Comparison of ENCODE assay signal across 32 mouse cellular contexts in the genomic region with DNA sequence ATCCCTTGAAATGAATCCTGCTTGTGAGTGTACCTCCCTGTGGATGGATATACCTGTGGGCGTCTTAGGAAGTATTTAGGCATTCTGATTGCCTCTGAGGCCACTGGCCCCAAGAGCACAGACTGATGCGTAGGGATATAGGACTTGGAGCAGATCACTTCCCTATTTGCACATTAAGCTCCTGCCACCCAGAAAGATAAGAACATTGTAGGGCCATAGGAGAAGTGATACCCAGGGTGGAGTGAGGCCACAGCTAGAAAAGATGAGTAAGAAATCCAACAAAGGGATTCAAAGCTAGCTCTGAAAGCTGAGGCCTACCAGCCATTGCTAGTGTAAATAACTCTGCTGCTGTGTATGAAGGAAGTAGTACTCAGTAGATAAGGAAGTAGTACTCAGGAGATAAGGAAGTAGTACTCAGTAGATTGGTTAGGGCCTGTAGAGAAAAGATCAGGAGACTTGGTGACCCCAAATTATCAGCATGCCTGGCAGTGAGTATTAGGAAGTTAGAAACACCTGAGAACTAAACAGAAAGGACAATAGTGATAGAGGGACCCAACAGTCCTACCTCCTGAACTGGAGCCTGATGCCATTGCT. TPM values are rescaled to one million over a fixed set of nuclear protein-coding genes. Genes with fewer than 3 reads are reported as not detected.
DNase-seq lines count a peak whose midpoint lies in the region; ATAC-seq and TF ChIP-seq lines count a peak whose summit lies in the region.
"Had no signal": no experiment of that assay in that cellular context is flagged by ENCODE, and none has a peak within 500 bp of the region (broad histone marks: within the 10 kb centered on the region; RNA-seq: fewer than 3 reads in every experiment).

No protein-coding gene starts in this region.

- H3K9ac ChIP-seq in MEL (ENCODE audit: control insufficient read depth, low read depth, low read length, poor library complexity, severe bottlenecking), result no peak overlapping the region
- H3K9ac ChIP-seq: heart, embryonic 13.5 days; hindbrain, embryonic 14.5 days had no signal

- no peaks in the 10 kb centered on the region for H3K27me3 ChIP-seq in MEL (ENCODE audit: control insufficient read depth in 1 of 2, insufficient read depth in 2 of 2, low read length in 2 of 2)
- H3K27me3 ChIP-seq: heart, embryonic 13.5 days had no signal

- TF ChIP-seq CTCF in MEL (IDR thresholded peaks at IDR 0.05 in 2 of 3, conservative IDR thresholded peaks at IDR 0.05 in 1 of 3; ENCODE audit: control insufficient read depth in 1 of 3, insufficient read depth in 1 of 3, low read depth in 2 of 3, low read length in 3 of 3, poor library complexity in 1 of 3, severe bottlenecking in 1 of 3), result no peak

- no peaks in the 10 kb centered on the region for H3K79me2 ChIP-seq in MEL (ENCODE audit: control insufficient read depth, insufficient read depth, low read length, poor library complexity)

- no peaks in the 10 kb centered on the region for H3K9me3 ChIP-seq in MEL (replicated peaks; ENCODE audit: insufficient read depth, low read length)
- H3K9me3 ChIP-seq: forebrain, embryonic 10.5 days; heart, embryonic 10.5 days; heart, embryonic 13.5 days had no signal

- TF ChIP-seq RAD21 in MEL (IDR thresholded peaks at IDR 0.05; ENCODE audit: low read depth, low read length), result 0 out of 2 replicates have a peak, but pooled peaks have one; percentile 2

- peaks cover 0 to 10% of the 10 kb centered on the region in 2 experiments; a peak in 2 of 4 replicates for H3K36me3 ChIP-seq in MEL (ENCODE audit: control insufficient read depth in 1 of 2, insufficient read depth in 2 of 2, low read length in 2 of 2)
- H3K36me3 ChIP-seq: forebrain, embryonic 10.5 days; heart, embryonic 10.5 days; heart, embryonic 13.5 days had no signal

- peaks cover 0 to 19% of the 10 kb centered on the region in 2 experiments; a peak in 2 of 4 replicates for H3K4me1 ChIP-seq in MEL (ENCODE audit: control insufficient read depth in 1 of 2, insufficient read depth in 2 of 2, low read length in 2 of 2)

- peak; percentile 33; the same call in 1 of the 2 replicates for ATAC-seq in granulocyte monocyte progenitor cell, adult 5-6 weeks (replicated peaks; ENCODE audit: poor library complexity, severe bottlenecking)
- ATAC-seq: CD4-positive, CD25-positive, alpha-beta regulatory T cell, adult 4 months; forebrain, embryonic 14.5 days; hindbrain, postnatal 0 days; inflammation-experienced regulatory T-cells, adult 6 months had no signal

- DNase-seq in A20 (ENCODE audit: low read depth, low spot score) (peak; percentile 27), MEL (ENCODE audit: low read depth, low spot score) (peak; percentile 78)
- no peak for DNase-seq in right cerebral cortex, postnatal 36 days (ENCODE audit: low spot score in 2 of 2)
- no peak for DNase-seq in cerebellum, postnatal 36 days
- DNase-seq in right cerebral cortex, postnatal 14 days, result no peak
- DNase-seq: adrenal gland, adult 2 months; adrenal gland, postnatal 14 days; cerebellum, adult 11-12 months; cerebellum, adult 8-10 months; cerebellum, postnatal 10 days; gastrocnemius, postnatal 25 days; heart, adult 2 months; heart, postnatal 14 days; heart, postnatal 4 days; kidney, adult 11 months had no signal

- TF ChIP-seq EP300 in MEL (IDR thresholded peaks at IDR 0.05; ENCODE audit: low read depth in 1 of 2, low read length in 2 of 2), result peak; percentile 66 to 68

- H3K27ac ChIP-seq in MEL (ENCODE audit: control insufficient read depth, low read depth, low read length), result peak overlapping the region; percentile 42; the same call in 1 of the 2 replicates
- H3K27ac ChIP-seq: heart, adult 2 months; heart, embryonic 10.5 days; heart, embryonic 13.5 days; hindbrain, embryonic 14.5 days; hindbrain, postnatal 0 days had no signal

- no peak for TF ChIP-seq POLR2A in MEL (IDR thresholded peaks at IDR 0.05; ENCODE audit: control insufficient read depth in 1 of 2, insufficient read depth in 1 of 2, low read depth in 1 of 2, low read length in 2 of 2, poor library complexity in 1 of 2)

- H3K4me3 ChIP-seq in MEL (ENCODE audit: control insufficient read depth in 1 of 2, insufficient read depth in 1 of 2, low read depth in 2 of 2, low read length in 2 of 2), result no peak overlapping the region
- H3K4me3 ChIP-seq: forebrain, embryonic 10.5 days; heart, adult 2 months; heart, embryonic 10.5 days; heart, embryonic 13.5 days had no signal

TF ChIP-seq in MEL, 35 proteins besides CTCF, POLR2A, EP300 and RAD21:
- TF ChIP-seq MAFK (IDR thresholded peaks at IDR 0.05; ENCODE audit: borderline replicate concordance, low read depth, low read length) (no peak), MEF2A (IDR thresholded peaks at IDR 0.05; ENCODE audit: extremely low read depth, insufficient replicate concordance, low read depth, low read length, poor library complexity, severe bottlenecking) (no peak), TAL1 (IDR thresholded peaks at IDR 0.05; ENCODE audit: low read length) (no peak; the same call in 1 of the 2 replicates), SIN3A (IDR thresholded peaks at IDR 0.05; ENCODE audit: low read length) (0 out of 2 replicates have a peak, but pooled peaks have one; percentile 17), GATA1 (IDR thresholded peaks at IDR 0.05; ENCODE audit: low read depth, low read length) (peak; percentile 94), TCF12 (IDR thresholded peaks at IDR 0.05; ENCODE audit: low read depth, low read length) (0 out of 2 replicates have a peak, but pooled peaks have one; percentile 29), ETS1 (IDR thresholded peaks at IDR 0.05; ENCODE audit: low read depth, low read length) (peak; percentile 56), ELF1 (IDR thresholded peaks at IDR 0.05; ENCODE audit: low read depth, low read length) (peak; percentile 58), HCFC1 (IDR thresholded peaks at IDR 0.05; ENCODE audit: low read depth, low read length) (0 out of 2 replicates have a peak, but pooled peaks have one; percentile 33)

RNA-seq across cellular contexts. Expression of gene Alppl2, which starts 51.2 kb away (rescaled TPM):
- not detected in 2 replicates for total RNA-seq in MEL (2012; rRNA removed)
- polyA plus RNA-seq in MEL (2012; ENCODE audit: insufficient read depth in 1 of 2, insufficient read length in 2 of 2, low read depth in 1 of 2, low replicate concordance in 2 of 2, missing spikeins in 1 of 2), result not detected
- total RNA-seq in granulocyte monocyte progenitor cell, adult 5-6 weeks (2014; fragmentation: Nextera tagmentation), result not detected in 2 replicates
- not detected in 2 replicates for total RNA-seq in granulocyte monocyte progenitor cell, adult 5-6 weeks (2017)
- total RNA-seq: adrenal gland, adult 2 months; adrenal gland, postnatal 14 days; adrenal gland, postnatal 4 days; gastrocnemius, adult 8-10 months; gastrocnemius, postnatal 25 days; heart, adult 2 months; heart, postnatal 14 days; heart, postnatal 4 days; hindbrain, postnatal 0 days had no signal
- polyA plus RNA-seq: adrenal gland, adult 2 months; brain, embryonic 14.5 days; C2C12; CD4-positive, CD25-positive, alpha-beta regulatory T cell, adult 4 months; embryonic facial prominence, embryonic 11.5 days; embryonic facial prominence, embryonic 14.5 days; forebrain, embryonic 10.5 days; forebrain, embryonic 14.5 days; heart, adult 2 months; heart, embryonic 10.5 days; heart, embryonic 13.5 days; heart, embryonic 16.5 days; hindbrain, embryonic 11.5 days; hindbrain, embryonic 14.5 days; hindbrain, postnatal 0 days; inflammation-experienced regulatory T-cells, adult 6 months had no signal

Comparison
In these comparisons a context has a peak if more than half of its experiments do, and no peak if none do; other contexts are left out.
1. DNase-seq: peak in A20 (single experiment) and MEL (single experiment); none in right cerebral cortex, postnatal 36 days (0 of 2), cerebellum, postnatal 36 days (0 of 2) and right cerebral cortex, postnatal 14 days (single experiment).